Mouse (Mus musculus) CD8-positive naive resting alpha-beta T cell, adult 2 months (primary cell): ENCODE results near the gene Plxna4.

Source experiments
- DNase-seq, 2 experiments: peaks; one replicate each; pipeline ENCODE4 v3.0.0; 2022; ENCODE audit warnings: low read depth in 2 of 2, low spot score in 2 of 2

Plxna4 gene

DNA sequence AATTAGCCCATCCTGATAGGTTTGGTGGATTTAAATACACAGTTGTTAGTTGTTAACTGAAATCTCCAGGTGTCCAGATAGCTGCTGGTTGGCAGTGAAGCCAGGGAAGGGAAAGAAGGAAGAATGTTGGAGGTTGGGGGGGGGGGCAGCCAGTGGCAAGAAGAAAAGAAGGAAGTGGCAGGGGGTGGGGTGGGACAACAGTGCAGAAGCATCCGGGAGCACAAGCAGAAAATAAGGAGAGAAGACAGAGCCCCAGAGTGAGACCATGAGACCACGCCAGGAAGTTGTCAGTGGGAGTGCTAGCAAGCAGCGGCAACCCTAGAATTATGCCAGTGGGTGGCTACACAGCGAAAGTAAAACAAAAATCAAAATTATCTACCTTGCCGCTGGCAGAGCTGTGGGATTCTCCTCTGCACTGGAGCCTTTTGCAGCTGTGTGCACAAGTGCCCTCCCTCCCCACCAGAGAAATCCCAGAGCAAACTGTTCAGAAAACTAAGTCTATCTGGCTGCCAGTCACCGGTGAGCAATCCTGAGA is 404.3 kb downstream of the Plxna4 start:
- DNase-seq: no peak

DNA sequence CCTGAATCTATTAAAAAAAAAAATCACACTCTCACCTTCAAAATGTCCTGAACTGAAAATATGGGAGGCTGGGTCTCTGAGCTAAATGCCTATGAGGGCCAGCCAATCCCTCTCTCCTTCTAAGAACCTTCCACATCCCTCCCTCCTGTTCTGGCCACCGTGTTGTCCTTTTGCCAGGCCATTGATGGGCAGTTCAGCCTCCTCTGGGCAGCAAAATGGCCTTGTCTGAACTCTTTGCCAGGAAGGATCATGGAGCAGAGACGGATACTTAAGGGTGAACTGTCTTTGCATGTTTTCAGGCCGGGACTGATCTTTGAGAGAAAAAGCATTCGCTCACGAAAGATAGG is 408.0 kb downstream of the Plxna4 start:
- DNase-seq: no peak

DNA sequence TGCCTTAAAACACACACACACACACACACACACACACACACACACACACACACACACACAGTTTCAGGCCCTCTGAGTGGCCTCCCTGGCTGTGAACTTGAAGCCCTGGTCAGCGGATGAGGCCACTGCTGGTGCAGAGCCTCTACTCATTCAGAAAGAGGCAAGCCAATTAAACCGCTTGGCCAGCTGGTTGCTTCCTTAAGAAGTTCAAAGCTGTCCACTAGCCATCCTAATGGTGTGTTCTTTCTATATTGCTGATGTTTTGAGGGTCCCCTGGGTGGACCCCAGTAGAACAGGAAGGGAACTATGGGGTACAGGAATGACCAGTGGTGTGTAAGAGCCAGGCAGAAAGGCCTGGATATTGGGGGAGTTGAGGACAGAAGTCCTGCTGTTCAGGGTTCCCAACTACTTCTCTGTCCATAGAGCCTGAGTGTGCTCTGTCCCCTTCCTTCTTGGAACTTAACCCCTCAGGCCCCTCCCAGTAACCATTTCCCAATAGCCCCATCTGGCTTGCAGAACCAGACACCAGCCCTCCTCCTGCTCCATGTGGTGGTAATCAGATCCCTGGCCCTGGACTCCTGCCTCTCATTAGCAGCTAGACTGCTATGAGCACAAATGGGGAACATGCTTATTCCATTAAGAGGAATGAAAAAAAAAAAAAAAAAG is 408.5 kb downstream of the Plxna4 start:
- DNase-seq: no peak

DNA sequence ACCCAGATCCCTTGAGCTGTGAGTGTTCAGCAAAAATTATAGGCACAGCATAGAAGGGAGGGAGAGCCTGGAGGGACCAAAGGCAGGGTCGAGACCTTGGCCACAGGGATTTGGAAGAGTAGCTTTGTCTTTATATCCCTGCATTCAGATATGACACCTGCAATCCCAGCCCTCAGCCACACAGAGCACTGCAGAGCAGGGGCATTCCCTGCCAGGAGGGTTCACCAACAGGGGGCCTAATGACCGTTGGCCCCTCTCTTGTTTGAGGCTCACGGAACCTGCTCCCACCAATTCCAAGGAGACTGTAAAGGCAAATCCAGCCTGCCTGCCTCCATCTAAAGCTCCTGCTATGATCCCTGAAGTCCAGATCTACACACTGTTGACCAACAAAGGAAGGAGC is 410.1 kb downstream of the Plxna4 start:
- DNase-seq: no peak

DNA sequence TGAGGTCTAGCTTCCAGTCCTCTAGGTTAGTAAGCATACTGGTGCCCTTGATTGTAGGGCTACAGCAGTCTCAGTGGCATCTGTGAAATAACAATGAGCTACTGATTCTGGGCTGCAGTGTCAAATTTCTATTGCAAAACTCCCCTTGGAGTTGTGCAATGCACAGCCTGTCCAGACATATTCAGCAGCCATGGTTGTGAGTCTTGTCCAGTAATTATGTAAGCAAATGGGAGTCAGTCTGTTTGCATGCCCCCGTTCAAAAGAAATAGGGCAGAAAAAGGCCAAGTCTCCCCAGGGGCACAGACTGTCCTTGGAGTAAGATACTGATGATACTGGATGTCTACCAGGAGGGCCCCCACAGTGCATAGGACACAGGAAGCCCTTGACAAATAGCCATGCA is 420.3 kb downstream of the Plxna4 start:
- no peak for DNase-seq

DNA sequence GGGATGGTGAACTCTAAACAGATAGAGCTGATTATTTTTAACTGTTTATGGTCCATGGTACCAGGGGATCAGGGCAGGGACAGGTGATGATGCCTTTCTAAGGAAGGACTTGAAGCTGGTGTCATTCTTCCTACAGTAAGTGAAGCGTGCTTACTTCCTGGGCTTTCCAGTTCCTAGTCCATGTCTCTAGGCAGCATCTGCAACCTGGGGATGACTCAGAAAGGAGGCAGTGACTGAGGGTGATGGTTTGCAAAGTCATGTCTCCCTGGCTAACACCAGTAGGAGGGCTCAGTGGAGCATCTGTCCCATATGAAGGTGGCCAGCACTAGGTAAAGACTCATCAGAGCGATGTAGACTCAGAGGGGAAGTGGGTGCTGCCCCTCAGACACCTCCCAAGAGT is 427.6 kb downstream of the Plxna4 start:
- DNase-seq: no peak

- no peak for DNase-seq
Observed at GRCm38 (mm10) chr6:32159931-32160330, 428.1 kb downstream of the Plxna4 start.

DNA sequence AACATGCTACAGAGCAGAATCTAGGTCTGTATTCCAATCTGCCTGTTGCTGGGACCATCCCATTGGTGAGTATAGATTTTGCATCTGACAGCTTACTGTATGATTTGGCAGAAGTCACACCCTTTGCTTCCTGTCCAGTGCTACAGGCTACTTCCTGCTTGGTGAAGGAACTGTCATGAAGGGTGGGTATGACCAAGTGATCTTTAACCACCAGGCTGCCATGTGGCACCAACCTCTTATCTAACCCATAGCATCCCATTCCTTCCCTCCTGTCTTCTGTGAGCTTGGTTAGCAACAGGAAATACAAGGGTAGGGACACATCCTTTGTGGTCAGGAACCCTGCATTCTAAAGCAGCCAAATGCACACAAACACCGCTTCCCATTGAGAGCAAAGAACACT is 429.6 kb downstream of the Plxna4 start:
- no peak for DNase-seq

- no peak for DNase-seq
Observed at GRCm38 (mm10) chr6:32153170-32153569, 434.8 kb downstream of the Plxna4 start.

- DNase-seq: no peak
Observed at GRCm38 (mm10) chr6:32150836-32151235, 437.2 kb downstream of the Plxna4 start.

DNA sequence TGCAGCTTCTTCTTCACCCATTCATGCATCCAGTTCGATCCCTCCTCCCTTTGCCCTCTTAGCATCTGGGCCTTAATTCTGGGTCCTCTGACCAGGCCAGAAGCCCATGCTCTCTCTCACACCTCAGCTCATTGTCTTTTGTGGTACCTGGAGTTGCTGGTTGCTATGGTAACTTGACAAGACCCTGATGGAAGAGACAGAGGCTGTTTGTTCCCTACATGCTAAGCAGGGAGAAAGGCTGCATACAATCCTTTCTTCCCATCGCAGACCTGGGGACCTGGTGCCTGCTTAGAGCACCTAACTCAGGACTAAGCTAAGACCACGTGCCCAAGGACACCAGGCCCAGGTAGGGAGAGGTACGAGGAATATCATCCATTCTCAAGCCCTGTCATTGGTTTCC is 443.2 kb downstream of the Plxna4 start:
- no peak for DNase-seq

- no peak for DNase-seq
Observed at GRCm38 (mm10) chr6:32139537-32139936, 448.5 kb downstream of the Plxna4 start.

DNA sequence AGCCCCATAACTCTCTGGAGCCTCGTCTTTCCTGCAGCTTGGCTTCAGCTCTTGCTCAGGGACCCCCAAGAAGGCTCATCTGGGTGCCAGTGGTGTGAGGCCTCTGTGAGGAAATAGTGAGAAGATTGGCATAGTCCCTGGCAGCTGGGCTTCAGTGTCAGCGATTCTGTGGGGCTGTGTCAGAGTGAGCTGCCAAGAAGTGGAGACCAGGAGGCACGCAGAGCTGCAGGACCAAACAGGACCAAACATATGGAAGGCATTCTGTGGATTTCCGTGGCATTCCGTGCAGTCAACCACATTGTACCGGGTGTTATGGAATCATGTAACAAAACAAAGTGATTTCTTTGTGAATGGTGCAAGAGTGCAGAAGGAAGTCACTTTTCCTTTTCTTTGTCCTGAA is 461.1 kb downstream of the Plxna4 start:
- DNase-seq: no peak

GRCm38 (mm10) chr6:32122584-32123265 is 465.3 kb downstream of the Plxna4 start:
- no peak for DNase-seq

GRCm38 (mm10) chr6:32120931-32121330 is 467.1 kb downstream of the Plxna4 start:
- DNase-seq: no peak

DNA sequence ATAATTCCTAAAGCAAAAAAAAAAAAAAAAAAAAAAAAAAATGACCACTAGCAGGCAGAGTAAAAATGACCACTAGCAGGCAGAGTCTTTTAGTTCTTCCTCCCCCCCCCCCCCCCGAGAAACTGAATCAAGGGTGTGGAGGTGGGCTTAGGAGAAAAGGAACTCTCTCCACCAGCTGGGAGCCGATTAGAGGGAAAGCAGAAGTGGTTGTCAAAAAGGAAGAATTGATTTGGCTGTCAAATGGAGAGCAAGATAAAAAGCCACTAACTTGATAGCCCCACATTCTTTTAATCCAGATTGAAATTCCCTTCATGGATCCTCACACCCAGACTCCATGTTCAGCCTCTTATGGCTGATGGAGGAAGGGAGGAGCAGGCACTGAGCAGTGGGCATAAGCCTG is 478.8 kb downstream of the Plxna4 start:
- no peak for DNase-seq

- no peak for DNase-seq
Observed at GRCm38 (mm10) chr6:32105547-32106275, 482.3 kb downstream of the Plxna4 start.
